Mouse (Mus musculus): ENCODE data around the gene Hcfc2.

Gene Hcfc2

DNA sequence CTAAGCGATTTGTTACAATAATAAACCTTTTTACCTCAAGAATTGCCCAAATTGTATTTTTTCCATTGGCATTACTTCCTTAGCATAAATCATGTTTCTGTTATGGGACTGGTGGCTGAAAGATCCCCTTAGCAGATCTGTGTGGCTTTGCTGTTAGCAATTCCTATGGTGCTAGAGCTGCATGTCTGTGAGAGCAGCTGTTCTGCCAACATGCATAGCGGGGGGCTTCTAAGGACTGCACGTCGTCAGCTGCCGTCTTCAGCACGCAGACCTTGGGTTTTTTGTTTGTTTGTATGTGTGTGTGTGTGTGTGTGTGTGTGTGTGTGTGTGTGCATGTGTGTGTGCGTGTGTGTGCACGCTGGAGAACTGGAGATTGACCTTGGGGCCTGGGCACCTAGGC lies 45.4 kb downstream of the Hcfc2 start:
- no peak for DNase-seq (ENCODE audit: extremely low spot score)

DNA sequence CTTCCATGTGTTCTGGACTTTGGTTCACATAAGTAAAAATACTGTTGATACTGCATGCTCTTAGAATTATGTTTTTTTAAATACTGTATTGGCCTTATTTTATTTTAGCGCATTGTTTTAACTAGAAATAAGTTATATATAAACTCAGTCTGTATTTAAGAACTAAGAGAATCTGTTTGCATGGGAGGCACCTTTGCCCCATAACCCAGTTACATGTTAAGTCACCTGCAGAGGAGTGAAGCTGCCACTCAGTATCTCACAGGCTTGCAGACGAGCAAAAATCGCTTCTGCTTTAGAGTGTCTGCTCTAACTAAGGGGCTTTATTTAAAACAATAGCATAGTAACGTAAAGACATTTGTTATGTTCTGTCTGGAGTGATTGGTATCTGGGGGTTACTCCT lies 45.9 kb downstream of the Hcfc2 start:
- no peak for DNase-seq (ENCODE audit: extremely low spot score)

DNA sequence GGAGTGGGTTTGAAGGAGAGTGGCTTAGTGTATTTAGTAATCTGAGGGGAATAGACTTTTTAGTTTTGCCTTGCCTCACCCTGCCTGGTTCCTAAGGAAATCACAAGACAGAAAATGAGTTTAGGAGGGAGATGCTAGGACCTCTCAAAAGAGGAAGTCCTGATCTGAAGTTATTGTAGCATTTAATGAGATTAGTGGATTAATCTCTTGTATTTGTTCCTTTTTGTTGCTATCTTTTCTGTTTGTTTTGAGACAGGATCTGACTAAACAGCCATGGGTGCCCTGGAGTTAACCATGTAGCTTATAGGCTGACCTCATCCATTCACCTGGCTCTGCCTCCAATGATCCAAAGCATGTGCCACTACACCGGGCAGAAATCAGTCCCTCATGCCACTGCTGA lies 46.6 kb downstream of the Hcfc2 start:
- no peak for DNase-seq (ENCODE audit: extremely low spot score)

DNA sequence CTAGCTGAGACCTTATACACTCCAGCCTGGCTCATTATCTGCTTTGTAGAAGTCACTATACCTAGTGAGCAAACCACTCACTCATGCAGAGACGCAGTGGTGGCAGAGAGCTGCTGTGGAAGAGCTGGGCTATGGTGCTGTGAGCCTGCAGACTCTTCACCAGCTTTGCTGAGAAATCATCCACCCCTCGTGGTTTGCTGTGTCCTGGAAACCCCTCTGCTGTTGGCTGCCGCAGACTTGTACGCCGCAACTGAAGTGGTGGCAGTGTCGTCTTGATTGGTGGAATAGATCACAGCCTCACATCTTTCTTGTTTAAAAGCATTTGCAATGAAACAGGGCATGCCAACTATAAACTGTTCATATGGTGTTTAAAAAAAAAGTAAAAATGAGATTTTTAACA lies 48.3 kb downstream of the Hcfc2 start:
- no peak for DNase-seq (ENCODE audit: extremely low spot score)

DNA sequence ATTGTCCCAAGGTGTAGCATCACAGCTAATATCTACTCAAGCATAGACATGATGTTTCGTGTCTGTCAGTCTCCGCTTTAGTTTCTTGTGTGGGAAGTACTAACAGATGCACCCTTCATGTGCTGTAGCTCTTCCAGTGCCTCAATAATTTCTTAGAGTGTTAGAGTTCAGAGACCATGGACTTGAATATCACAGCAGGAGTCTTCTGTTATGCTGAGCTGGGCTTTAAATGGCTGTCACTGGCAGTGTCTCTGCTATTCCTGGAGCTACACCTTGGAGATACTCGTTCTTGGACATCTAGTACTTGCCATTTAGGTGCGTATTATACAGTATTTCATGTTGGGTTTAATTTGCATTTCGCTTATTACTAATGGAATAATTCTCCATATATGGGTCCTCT lies 49.3 kb downstream of the Hcfc2 start:
- DNase-seq (ENCODE audit: extremely low spot score), result no peak

DNA sequence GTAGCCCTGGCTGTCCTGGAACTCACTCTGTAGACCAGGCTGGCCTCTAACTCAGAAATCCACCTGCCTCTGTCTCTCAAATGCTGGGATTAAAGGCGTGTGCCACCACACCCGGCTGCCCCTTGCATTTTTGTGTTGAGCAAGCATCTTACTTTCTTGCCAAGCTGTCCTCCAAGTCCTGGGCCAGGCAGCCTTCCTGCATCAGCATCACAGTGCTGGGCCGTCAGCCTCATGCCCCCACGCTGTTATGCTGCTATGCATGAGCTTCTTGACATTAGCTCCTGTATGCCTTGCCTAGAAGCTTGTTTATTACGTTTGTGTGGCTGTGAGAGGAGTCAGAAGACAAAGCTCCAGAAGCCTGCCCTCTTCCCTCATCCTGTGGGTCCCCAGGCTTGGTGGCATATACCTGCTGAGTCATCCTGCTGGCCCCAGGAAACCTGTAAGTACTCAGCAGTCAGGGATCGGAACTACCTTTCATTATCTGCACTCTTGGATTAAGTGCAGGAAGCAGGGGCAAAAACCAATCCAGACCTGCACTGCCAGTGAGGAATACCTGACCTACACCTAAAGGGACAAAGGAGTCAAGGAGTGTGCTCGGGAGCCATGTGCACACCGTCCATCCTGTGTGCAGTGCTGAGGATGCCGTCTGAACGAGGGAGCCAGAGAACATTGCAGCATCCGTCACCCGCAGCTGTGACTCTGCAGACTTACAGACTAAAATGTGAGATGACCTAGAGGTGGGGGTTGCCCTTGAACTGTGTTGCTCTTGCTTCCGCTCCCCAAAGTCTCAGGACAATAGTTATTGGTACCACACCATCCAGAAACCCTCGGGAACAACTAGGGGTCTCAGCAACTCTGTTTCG lies 51.3 kb downstream of the Hcfc2 start:
- no peak for DNase-seq (ENCODE audit: extremely low spot score)

DNA sequence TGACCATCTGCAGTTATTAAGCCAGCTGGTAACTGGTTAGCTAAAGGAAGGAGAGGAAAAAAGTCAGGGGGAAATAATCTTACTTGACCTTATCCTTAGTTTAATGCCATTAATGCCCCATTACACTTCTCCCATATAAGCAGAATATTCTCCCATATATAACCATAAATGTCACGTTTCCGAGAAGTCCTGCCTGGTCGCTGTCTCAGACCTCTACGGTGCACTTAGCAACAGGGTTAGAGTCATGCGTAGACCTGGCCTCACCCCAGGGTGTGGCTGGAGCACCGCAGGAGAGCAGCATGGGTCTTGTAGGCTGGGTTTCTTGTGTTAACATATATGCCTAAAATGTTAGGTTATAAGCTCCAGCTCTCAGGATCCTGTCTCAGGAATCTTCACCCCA lies 54.8 kb downstream of the Hcfc2 start:
- no peak for DNase-seq (ENCODE audit: extremely low spot score)

DNA sequence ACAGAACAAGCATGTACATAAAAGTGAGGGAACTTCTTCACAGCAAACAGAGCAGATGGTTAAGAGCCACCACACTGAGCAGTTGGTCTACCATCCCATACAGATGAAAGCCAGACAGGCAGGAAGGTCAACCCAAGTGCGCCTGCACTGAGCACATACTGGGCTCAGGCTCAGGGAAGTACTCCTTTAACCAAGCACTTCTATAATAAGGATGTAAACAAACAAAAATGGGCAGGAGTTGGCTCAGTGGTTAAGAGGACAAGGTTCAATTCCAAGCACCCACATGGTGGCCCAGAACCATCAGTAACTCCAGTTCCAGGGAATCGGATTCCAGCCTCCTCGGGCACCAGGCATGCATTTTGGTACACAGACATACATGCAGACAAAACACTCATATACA lies 57.0 kb downstream of the Hcfc2 start:
- no peak for DNase-seq (ENCODE audit: extremely low spot score)

DNA sequence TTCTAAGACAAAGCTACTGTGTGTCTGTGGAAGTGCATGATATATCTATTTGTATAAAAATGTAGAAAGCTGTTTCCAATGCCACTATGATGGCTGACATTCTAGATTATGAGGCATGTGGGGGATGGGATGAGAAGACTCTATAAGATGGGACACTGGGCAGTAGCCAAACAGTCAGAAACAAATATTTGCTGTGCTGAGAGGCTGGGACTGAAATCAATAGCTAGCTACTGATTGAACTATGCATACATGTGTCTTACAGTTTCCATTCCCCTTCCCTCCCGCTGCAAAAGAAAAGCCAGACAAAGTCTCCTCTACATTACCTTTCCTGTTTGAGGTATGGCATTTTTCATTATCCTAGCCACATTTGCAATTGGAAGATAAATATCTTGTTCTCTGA lies 58.7 kb downstream of the Hcfc2 start:
- DNase-seq (ENCODE audit: extremely low spot score), result no peak

DNA sequence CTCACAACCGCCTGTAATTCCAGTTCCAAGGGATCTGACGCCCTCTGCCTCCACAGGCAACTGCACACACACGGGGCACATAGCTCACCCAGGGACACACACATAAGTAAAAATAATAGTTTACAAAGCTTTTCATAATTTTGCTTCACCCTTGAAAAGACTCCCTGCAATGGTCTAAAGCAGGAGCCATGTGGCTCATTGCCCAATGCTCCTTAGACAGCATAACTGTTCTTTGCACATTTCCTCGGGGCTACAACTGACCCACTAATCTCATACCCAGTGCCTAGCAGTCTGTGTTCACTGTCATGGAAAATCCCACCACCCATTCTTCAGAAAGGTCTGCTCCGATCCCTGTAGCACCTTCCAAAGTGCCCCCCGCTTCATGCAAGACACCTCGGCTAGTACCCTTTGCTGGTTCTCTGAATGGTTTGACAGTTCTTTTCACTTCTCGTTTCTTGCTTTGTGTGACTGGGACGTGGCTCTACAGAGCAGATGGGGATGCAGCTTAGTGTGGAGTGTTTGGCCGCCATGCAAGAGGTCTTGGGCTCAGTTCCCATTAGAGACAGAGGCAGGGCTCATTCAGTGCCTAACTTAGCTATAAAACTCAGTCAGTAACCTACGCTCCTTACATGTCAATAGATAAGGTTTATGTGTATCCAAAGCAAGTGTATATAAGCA lies 59.4 kb downstream of the Hcfc2 start:
- DNase-seq (ENCODE audit: extremely low spot score), result no peak

DNA sequence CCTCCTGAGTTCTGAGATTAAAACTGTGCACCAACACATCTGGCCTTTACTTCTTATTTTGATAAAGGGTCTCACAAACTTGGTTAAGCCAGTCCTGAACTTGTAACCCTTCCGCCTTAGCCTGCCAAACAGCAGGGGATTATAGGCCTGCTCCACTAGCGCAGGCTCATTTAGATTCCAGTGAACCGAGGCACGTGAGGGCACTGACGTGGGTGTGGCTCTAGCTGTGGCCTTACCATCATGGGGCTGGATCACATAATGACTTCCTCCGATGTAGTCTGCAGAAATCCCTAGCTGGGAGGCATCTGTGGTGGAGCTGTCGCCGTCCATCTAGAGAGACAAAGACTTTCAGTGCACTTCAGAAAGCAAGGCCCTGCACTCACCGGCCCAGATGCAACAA lies 60.5 kb downstream of the Hcfc2 start:
- DNase-seq (ENCODE audit: extremely low spot score), result no peak

DNA sequence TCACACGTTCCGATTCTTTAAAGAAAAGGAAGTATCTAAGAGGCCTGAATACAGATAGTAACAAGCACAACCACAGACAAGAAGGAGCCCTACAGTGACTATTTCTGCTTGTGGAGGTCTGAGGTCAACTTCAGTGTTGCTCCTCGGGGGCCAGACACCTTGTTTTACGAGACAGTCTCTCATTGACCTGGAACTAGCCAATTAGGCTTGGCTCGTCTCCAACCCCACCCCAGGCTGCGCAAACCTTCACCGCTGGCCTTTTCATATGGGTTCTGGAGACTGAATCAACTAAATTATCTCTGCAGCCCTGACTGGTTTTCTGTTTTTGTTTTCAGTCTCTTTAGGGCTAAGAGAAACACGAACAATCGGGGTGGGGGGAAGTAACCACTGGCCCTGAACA lies 61.4 kb downstream of the Hcfc2 start:
- DNase-seq (ENCODE audit: extremely low spot score), result no peak

DNA sequence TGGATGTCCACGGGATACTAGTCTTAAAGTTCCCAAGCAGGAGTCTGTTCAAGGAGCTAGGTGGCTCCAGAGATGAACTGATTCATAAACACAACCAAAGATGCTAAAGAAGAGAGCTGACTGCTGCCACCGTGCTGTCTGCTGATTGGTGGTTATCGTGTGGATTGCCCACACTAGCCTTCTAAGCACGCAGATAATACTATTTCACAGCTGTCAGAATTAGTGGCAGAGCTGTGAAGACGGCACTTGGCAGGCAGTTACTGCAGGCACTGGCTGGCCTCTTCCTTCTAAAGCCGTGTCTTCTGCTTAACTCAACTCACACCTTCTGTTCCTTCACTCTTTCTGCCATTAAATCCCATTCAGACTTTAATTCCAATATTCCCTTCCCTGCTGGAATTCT lies 62.4 kb downstream of the Hcfc2 start:
- DNase-seq (ENCODE audit: extremely low spot score), result no peak

DNA sequence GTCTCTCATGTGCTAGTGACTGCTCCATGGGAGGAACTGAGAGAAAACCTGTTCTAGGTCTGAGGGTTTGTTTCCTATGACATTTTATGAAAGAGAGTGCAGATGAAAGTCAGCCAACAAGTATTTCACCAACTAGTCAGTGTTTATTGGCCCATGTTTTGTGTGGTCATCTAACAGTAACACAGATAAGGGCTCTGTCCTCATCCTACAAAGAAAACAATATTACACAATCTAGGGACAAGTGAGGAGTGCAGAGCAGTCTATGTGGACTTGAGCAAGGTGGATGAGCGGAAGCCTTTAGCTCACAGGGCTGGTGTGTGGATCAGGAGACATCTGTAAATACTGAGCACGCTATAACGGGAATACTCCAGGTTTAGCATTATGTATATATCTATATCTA lies 62.9 kb downstream of the Hcfc2 start:
- no peak for DNase-seq (ENCODE audit: extremely low spot score)

DNA sequence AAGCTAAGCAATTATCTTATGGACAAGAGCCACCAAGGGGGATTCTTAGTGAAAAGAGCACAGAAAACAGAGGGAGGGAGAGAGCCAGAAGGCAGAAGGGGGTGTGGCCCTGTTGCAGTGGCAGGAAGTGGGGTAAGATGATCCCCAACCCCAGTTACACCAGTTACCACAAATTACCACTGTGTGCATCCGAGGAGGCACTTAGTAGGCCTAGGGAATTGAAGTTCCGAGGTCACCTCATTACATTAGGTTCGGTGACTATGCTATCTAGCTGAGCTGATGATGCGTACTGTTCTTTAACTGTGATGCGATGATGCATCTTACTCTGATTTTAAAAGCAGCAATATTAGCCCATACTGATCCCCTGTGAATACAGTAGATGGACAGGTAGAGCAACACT lies 63.7 kb downstream of the Hcfc2 start:
- no peak for DNase-seq (ENCODE audit: extremely low spot score)

DNA sequence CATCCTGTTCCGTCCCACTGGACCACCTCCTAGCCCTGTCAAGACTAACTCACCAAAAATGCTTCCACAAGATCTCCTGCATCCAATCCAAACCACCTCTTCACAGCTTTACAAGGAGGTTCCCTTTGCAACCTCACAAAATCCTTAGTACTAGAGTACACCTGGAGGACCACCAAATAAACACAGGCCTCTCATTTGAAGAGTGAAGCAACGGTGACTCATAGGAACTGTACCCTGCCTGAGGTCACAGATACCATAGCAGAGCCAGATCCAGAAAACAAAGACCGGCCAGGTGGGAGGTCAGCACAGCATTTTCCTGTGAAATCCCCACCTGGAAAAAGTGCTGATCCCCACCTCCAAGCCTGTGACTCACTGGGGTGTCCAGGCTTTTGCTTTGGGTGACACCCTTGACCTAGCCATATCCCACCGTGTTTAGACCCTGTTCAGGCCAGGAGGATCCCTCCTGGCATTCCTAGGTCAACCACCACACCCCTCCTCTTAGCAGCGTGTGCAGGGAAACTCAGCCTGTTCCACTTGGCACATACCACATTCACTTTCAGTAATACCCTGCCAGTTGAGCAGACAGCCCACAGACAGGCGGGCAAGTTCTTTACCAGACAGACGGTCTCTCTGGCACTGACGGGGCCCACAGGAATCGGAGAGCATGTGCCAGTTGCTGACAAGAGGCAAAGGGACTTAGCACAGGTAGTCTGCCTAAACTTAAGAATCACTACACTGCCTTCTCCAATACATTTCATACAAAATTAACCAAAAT lies 65.3 kb downstream of the Hcfc2 start:
- DNase-seq (ENCODE audit: extremely low spot score), result no peak

DNA sequence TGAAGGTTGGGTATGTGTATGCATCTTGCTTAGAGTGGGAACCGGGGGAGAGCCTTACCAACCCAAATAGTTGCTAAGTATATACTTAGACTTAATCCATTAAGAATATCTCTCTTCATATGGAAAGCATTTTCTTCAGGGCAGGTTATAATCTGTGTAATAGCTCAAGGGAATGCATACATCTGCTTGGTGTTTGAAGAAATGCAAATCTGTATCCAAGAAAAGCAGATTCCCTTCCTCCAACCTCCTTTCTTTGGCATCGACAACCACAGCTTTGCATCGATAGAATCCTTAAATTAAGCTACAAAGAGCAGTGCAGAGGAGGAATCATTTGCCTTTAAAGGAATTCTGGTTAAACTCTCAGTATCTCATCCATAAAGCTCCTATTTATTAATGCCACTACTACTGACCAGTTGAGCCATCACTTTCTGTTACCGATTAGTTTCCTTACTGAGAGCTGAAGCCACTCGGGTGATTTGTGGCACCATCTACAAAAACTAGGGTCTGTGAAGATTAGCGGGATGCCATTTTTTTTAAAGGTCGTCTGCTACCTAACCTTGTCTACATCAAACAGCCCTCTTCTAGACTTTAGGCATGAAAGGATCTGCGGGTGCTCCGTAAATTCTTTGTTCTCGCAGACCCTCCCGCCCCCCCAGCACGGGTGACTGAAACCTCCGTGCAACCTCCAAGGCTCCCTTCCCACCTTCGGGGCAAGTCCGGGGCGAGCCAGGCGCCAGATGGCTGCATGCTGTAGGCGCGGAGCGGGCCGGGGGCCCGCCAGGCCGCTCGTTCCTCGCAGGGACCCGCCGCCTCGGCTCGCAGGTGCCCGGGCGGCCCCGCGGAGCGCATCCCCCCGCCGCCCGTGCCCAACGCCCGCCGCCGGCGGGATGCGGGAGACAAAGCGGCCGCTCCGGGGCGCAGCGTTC lies 67.1 kb downstream of the Hcfc2 start:
- peak; percentile 59 for DNase-seq (ENCODE audit: extremely low spot score)

DNA sequence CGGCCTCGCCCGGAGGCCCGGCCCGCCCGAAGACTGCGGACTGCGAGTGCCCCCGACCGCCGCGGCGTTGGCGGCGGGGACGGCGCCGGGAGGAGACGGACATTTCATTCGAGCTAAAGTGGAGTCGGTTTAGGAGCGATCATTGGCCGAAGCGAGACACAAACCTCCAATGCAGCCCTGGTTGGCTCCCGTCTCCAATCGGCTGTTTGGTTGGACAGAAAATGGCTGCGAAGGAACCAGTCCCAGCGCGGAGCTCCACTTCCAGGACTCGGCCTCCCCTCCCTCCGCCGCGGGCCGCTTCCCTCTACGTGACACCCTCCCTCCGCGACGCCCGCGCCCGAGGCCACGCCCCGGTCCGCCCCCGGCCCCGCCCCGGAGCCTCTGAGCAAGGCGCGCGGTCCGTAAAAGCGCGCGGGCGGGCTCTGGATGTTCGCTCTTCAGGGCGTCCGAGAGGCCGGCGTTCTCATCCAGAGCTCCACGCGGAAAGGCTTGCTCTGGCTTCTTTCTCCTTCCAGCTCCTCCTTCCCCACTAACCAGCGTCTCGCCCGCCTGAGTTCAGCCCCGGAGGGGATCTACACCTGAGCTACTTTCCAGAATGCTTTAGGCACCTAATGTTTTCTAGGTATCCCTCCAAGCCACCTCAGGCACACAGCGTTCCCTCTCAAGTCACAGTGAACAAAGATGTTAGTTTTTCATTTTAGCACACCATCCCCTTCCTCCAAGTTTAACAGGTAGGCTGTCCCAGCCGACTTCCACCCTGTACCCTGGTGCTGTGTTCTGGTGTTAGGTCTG lies 68.1 kb downstream of the Hcfc2 start, which contains the start of gene Nfyb:
Nfyb (minus strand) TSS at position 305 of the 792 bp plus-strand sequence.
- DNase-seq (ENCODE audit: extremely low spot score), result peak; percentile 98

DNA sequence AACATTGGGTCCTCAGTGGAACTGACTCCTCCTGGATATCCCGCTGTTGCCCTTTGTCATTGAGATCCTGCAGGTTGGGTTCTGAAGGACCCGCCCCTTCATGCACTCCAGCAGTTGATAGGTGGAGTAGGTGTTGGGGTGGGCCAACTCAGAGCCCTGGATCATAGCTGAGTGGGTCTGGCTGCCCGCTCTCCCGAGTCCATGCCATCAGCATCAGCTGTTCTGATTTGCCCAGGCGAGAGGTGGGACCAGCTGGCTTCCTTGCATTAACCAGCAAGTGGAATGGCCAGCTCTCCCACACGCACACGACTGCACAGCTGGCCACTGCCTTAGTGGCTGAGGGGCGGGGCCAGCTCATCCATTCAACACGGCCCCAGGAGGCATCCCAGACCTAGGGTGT lies 72.9 kb downstream of the Hcfc2 start:
- DNase-seq (ENCODE audit: extremely low spot score), result no peak

DNA sequence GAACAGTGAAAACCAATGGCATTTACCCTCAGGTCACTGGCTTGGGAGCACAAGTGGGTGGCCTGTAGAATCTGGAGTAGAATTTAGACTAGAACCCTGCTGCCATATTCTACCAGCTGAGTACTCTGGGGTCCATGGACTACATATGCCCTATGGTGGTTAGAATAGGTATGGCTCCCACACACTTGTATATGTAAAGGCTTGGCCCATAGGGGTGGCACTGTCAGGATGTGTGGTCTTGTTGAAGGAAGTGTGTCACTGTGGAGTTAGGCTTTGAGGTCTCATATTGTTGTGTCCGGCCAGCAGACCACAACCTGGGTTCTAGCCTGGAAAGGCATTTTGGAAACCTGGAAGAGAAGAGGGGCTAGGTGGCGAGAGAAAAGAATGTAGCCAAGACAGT lies 74.8 kb downstream of the Hcfc2 start:
- DNase-seq (ENCODE audit: extremely low spot score), result no peak
